Mouse (Mus musculus) MEL (cell line): ENCODE measurements around the gene Krt23. TPM values are rescaled to one million over a fixed set of nuclear protein-coding genes. Genes with fewer than 3 reads are reported as not detected.

Experiments used
- DNase-seq: peaks from one replicate; pipeline ENCODE4 v3.0.0; 2011; ENCODE audit warnings: low read depth, low spot score
- H3K27ac ChIP-seq: 2 replicates; pipeline ENCODE4 v1.5.1; 2012; ENCODE audit warnings: low read depth, mild to moderate bottlenecking, control low read depth, low read length, moderate library complexity; ENCODE audit not compliant: control insufficient read depth
- H3K27me3 ChIP-seq, 2 experiments: fragments of 150-350 bp in 1 of 2; sonication (generic) in 1 of 2; 2 replicates each; pipeline ENCODE4 v1.6.1; 2012; ENCODE audit warnings: low read length in 2 of 2, mild to moderate bottlenecking in 2 of 2, improper control_type of control experiment in 1 of 2, moderate library complexity in 1 of 2; ENCODE audit not compliant: insufficient read depth in 2 of 2, control insufficient read depth in 1 of 2
- H3K36me3 ChIP-seq, 2 experiments: 2 replicates each; pipeline ENCODE4 v1.6.1; 2012 to 2014; ENCODE audit warnings: low read length in 2 of 2, improper control_type of control experiment in 1 of 2, inconsistent platforms in 1 of 2, mild to moderate bottlenecking in 1 of 2; ENCODE audit not compliant: insufficient read depth in 2 of 2, control insufficient read depth in 1 of 2
- H3K4me1 ChIP-seq, 2 experiments: fragments of 150-350 bp in 1 of 2; sonication (generic) in 1 of 2; 2 replicates each; pipeline ENCODE4 v1.6.1; 2012; ENCODE audit warnings: low read length in 2 of 2, improper control_type of control experiment in 1 of 2, mild to moderate bottlenecking in 1 of 2; ENCODE audit not compliant: insufficient read depth in 2 of 2, control insufficient read depth in 1 of 2
- H3K4me3 ChIP-seq, 2 experiments: fragments of 150-350 bp in 1 of 2; sonication (generic) in 1 of 2; 2 replicates each; pipeline ENCODE4 v1.5.1; 2012; ENCODE audit warnings: low read depth in 2 of 2, low read length in 2 of 2, mild to moderate bottlenecking in 2 of 2, moderate library complexity in 2 of 2, control low read depth in 1 of 2, improper control_type of control experiment in 1 of 2; ENCODE audit not compliant: control insufficient read depth in 1 of 2, insufficient read depth in 1 of 2
- H3K79me2 ChIP-seq: 2 replicates; pipeline ENCODE4 v1.6.1; 2012; ENCODE audit warnings: mild to moderate bottlenecking, low read length, moderate library complexity; ENCODE audit not compliant: control insufficient read depth, poor library complexity, insufficient read depth
- H3K9ac ChIP-seq: 2 replicates; pipeline ENCODE4 v1.6.1; 2012; ENCODE audit warnings: low read depth, mild to moderate bottlenecking, control low read depth, low read length, moderate library complexity; ENCODE audit not compliant: control insufficient read depth, poor library complexity, severe bottlenecking
- H3K9me3 ChIP-seq: fragments of 150-350 bp; sonication (generic); replicated peaks from 2 replicates; pipeline ENCODE4 v1.6.1; 2012; ENCODE audit warnings: mild to moderate bottlenecking, low read length, improper control_type of control experiment, moderate library complexity; ENCODE audit not compliant: insufficient read depth
- BHLHE40 ChIP-seq: IDR thresholded peaks from 2 replicates; pipeline ENCODE4 v1.6.1; 2012; ENCODE audit warnings: low read depth, mild to moderate bottlenecking, inconsistent platforms, low read length, improper control_type of control experiment, borderline replicate concordance
- CTCF ChIP-seq, 3 experiments: IDR thresholded peaks in 2 of 3; conservative IDR thresholded peaks in 1 of 3; 2 replicates each; pipeline ENCODE4 v1.5.1; 2011 to 2012; ENCODE audit warnings: low read length in 3 of 3, low read depth in 2 of 3, mild to moderate bottlenecking in 2 of 3, improper control_type of control experiment in 1 of 3, inconsistent platforms in 1 of 3, mixed read lengths in 1 of 3, moderate library complexity in 1 of 3; ENCODE audit not compliant: control insufficient read depth in 1 of 3, insufficient read depth in 1 of 3, poor library complexity in 1 of 3, severe bottlenecking in 1 of 3
- ELF1 ChIP-seq: IDR thresholded peaks from 2 replicates; pipeline ENCODE4 v1.6.1; 2014; ENCODE audit warnings: low read depth, mild to moderate bottlenecking, inconsistent platforms, low read length, improper control_type of control experiment, moderate library complexity
- GABPA ChIP-seq: IDR thresholded peaks from 2 replicates; pipeline ENCODE4 v1.6.1; 2012; ENCODE audit warnings: low read depth, mild to moderate bottlenecking, inconsistent platforms, low read length, improper control_type of control experiment, moderate library complexity
- GATA1 ChIP-seq: IDR thresholded peaks from 2 replicates; pipeline ENCODE4 v1.6.1; 2011; ENCODE audit warnings: low read depth, low read length, improper control_type of control experiment
- HCFC1 ChIP-seq: IDR thresholded peaks from 2 replicates; pipeline ENCODE4 v1.6.1; 2012; ENCODE audit warnings: low read depth, mild to moderate bottlenecking, inconsistent platforms, low read length, improper control_type of control experiment, moderate library complexity
- MAFK ChIP-seq: IDR thresholded peaks from 2 replicates; pipeline ENCODE4 v1.6.1; 2011; ENCODE audit warnings: low read depth, mild to moderate bottlenecking, low read length, improper control_type of control experiment, borderline replicate concordance
- MAX ChIP-seq: IDR thresholded peaks from 2 replicates; pipeline ENCODE4 v1.6.1; 2011; ENCODE audit warnings: low read length, improper control_type of control experiment
- MEF2A ChIP-seq: IDR thresholded peaks from 2 replicates; pipeline ENCODE4 v1.6.1; 2014; ENCODE audit warnings: low read depth, mild to moderate bottlenecking, inconsistent platforms, low read length, improper control_type of control experiment; ENCODE audit not compliant: poor library complexity, insufficient replicate concordance, severe bottlenecking; ENCODE audit errors: extremely low read depth
- MXI1 ChIP-seq: IDR thresholded peaks from 2 replicates; pipeline ENCODE4 v1.6.1; 2011; ENCODE audit warnings: mild to moderate bottlenecking, low read depth, low read length, improper control_type of control experiment
- MYC ChIP-seq: IDR thresholded peaks from 2 replicates; pipeline ENCODE4 v1.6.1; 2011; ENCODE audit warnings: low read depth, mild to moderate bottlenecking, low read length, improper control_type of control experiment, moderate library complexity
- NRF1 ChIP-seq: IDR thresholded peaks from 2 replicates; pipeline ENCODE4 v1.6.1; 2014; ENCODE audit warnings: low read depth, mild to moderate bottlenecking, inconsistent platforms, low read length, improper control_type of control experiment, moderate library complexity; ENCODE audit not compliant: poor library complexity, insufficient read depth, severe bottlenecking
- POLR2AphosphoS5 ChIP-seq: IDR thresholded peaks from 2 replicates; pipeline ENCODE4 v1.6.1; 2012; ENCODE audit warnings: low read depth, borderline replicate concordance, mild to moderate bottlenecking, inconsistent platforms, low read length, moderate library complexity, mixed read lengths
- RAD21 ChIP-seq: IDR thresholded peaks from 2 replicates; pipeline ENCODE4 v1.6.1; 2011; ENCODE audit warnings: mild to moderate bottlenecking, low read depth, low read length, improper control_type of control experiment
- SIN3A ChIP-seq: IDR thresholded peaks from 2 replicates; pipeline ENCODE4 v1.6.1; 2012; ENCODE audit warnings: low read length, improper control_type of control experiment, inconsistent platforms
- TAL1 ChIP-seq: IDR thresholded peaks from 2 replicates; pipeline ENCODE4 v1.6.1; 2012; ENCODE audit warnings: mild to moderate bottlenecking, inconsistent platforms, low read length, moderate library complexity, mixed read lengths
- TBP ChIP-seq: IDR thresholded peaks from 2 replicates; pipeline ENCODE4 v1.8.0; 2011; ENCODE audit warnings: low read depth, low read length, improper control_type of control experiment
- TCF12 ChIP-seq: IDR thresholded peaks from 2 replicates; pipeline ENCODE4 v1.6.1; 2014; ENCODE audit warnings: low read depth, mild to moderate bottlenecking, inconsistent platforms, low read length, improper control_type of control experiment, moderate library complexity
- USF1 ChIP-seq: IDR thresholded peaks from 2 replicates; pipeline ENCODE4 v1.6.1; 2014; ENCODE audit warnings: low read depth, mild to moderate bottlenecking, inconsistent platforms, low read length, improper control_type of control experiment, moderate library complexity
- USF2 ChIP-seq, 2 experiments: IDR thresholded peaks; 2 replicates each; pipeline ENCODE4 v1.6.1; 2011 to 2012; ENCODE audit warnings: improper control_type of control experiment in 2 of 2, low read length in 2 of 2, borderline replicate concordance in 1 of 2, inconsistent platforms in 1 of 2, low read depth in 1 of 2, mild to moderate bottlenecking in 1 of 2; ENCODE audit not compliant: insufficient read depth in 1 of 2
- ZC3H11A ChIP-seq: IDR thresholded peaks from 2 replicates; pipeline ENCODE4 v1.6.1; 2012; ENCODE audit warnings: low read depth, mild to moderate bottlenecking, inconsistent platforms, low read length, improper control_type of control experiment
- ZKSCAN1 ChIP-seq: IDR thresholded peaks from 2 replicates; pipeline ENCODE4 v1.6.1; 2012; ENCODE audit warnings: low read depth, mild to moderate bottlenecking, inconsistent platforms, low read length, improper control_type of control experiment, moderate library complexity
- ZMIZ1 ChIP-seq: IDR thresholded peaks from 2 replicates; pipeline ENCODE4 v1.6.1; 2012; ENCODE audit warnings: low read depth, mild to moderate bottlenecking, inconsistent platforms, low read length, improper control_type of control experiment, moderate library complexity
- ZNF384 ChIP-seq: IDR thresholded peaks from 2 replicates; pipeline ENCODE4 v1.6.1; 2012; ENCODE audit warnings: low read depth, mild to moderate bottlenecking, inconsistent platforms, low read length, improper control_type of control experiment
- polyA plus RNA-seq, 2 experiments: library from polyadenylated mRNA; stranded (reverse) in 1 of 2; unstranded in 1 of 2; fragments of >175 nt in 1 of 2; fragments of >200 nt in 1 of 2; gene quantifications; 2 replicates each; pipeline versions ENCODE4 v1.2.1 to v1.2.4; 2012; ENCODE audit warnings: low replicate concordance in 2 of 2, low read depth in 1 of 2; ENCODE audit not compliant: insufficient read length in 2 of 2, insufficient read depth in 1 of 2, missing spikeins in 1 of 2
- total RNA-seq: library from RNA; depleted of rRNA; stranded (reverse); fragments of 300-350 nt; gene quantifications from 2 replicates; pipeline ENCODE4 v1.2.3, GENCODE M21; 2012

Gene Krt23
- total and polyA plus RNA-seq, 3 experiments: not detected

DNA sequence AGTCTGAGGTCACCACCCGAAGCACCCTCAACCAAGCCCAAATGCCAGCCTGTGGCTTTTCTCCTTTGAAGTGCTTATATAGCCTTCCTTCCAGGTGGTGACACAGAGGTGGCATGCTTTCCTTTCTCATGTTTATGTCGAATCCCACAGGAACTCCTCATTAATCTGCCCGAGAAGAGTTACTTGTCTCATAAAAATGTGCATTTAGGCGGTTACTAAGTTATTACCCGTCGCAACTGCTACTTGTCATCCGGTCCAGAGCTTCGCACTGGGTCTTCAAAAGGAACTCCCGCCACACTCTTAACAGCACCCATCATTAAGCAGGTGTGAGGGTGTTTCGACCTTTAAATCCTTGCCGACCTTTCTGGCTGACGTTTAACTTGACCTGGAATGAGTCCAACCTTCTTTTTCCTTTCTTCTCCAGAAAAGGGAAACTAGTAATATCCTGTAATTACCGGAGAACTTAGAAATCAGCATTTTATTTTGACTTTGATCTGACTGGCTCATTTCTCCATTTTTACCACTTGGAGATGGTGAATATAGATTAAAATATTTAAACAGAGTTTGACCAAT is 28.4 kb upstream of the Krt23 start, which contains the start of gene Krt39:
Gene Krt39, minus strand, starts transcription at position 51 of the 573 bp plus-strand sequence.
- Histone ChIP-seq H3K79me2 (no peaks in the 10 kb centered on the region), H3K4me1 (no peaks in the 10 kb centered on the region), H3K36me3 (no peaks in the 10 kb centered on the region), H3K27ac (no peak within 1 kb of the TSS), H3K4me3 (no peak within 1 kb of the TSS), H3K27me3 (no peaks in the 10 kb centered on the region), H3K9ac (no peak within 1 kb of the TSS), H3K9me3 (no peaks in the 10 kb centered on the region)
- TF ChIP-seq MYC: no peak
- no peak for TF ChIP-seq ZKSCAN1
- TF ChIP-seq POLR2AphosphoS5: no peak
- no peak for TF ChIP-seq HCFC1
- TF ChIP-seq MXI1: no peak
- no peak for TF ChIP-seq CTCF (IDR thresholded peaks at IDR 0.05 in 2 of 3, conservative IDR thresholded peaks at IDR 0.05 in 1 of 3; ENCODE audit: control insufficient read depth in 1 of 3, insufficient read depth in 1 of 3, low read depth in 2 of 3, low read length in 3 of 3, poor library complexity in 1 of 3, severe bottlenecking in 1 of 3)
- TF ChIP-seq ZC3H11A: no peak
- no peak for TF ChIP-seq MEF2A
- no peak for TF ChIP-seq TBP
- no peak for TF ChIP-seq ELF1
- TF ChIP-seq USF2 (IDR thresholded peaks at IDR 0.05; ENCODE audit: borderline replicate concordance in 1 of 2, insufficient read depth in 1 of 2, low read depth in 1 of 2, low read length in 2 of 2): no peak
- TF ChIP-seq GABPA: no peak
- no peak for TF ChIP-seq NRF1
- no peak for TF ChIP-seq BHLHE40
- no peak for TF ChIP-seq RAD21
- no peak for TF ChIP-seq USF1
- no peak for TF ChIP-seq ZMIZ1
- TF ChIP-seq MAFK: no peak
- DNase-seq: no peak

DNA sequence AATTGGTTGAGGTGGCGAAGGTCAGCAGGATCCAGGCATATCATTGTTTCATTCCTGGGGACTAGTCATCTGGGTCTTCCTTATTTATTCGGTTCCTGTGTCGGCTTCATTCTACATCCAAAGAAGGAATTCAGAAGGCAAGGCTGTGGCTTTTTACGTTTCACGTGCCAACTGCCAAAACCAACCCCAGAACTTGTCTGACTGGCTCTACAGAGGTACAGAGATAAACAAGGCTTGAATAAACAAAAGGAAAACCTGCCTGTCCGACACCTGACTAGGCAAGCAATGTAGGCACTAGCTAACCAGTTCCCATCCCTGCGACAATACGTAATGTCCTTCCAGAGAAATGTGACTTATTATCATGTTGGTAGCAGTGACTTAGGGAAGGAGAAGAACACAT is 21.2 kb upstream of the Krt23 start:
- Histone ChIP-seq H3K27me3 (no peaks in the 10 kb centered on the region; a peak in 1 of 4 replicates), H3K4me3 (no peak overlapping the region), H3K27ac (no peak overlapping the region), H3K36me3 (no peaks in the 10 kb centered on the region), H3K9ac (no peak overlapping the region), H3K9me3 (no peaks in the 10 kb centered on the region), H3K4me1 (no peaks in the 10 kb centered on the region), H3K79me2 (no peaks in the 10 kb centered on the region)
- DNase-seq: no peak
- TF ChIP-seq MXI1 (no peak), MAX (no peak), SIN3A (no peak), ZKSCAN1 (no peak), GATA1 (no peak), ZNF384 (no peak), TAL1 (no peak), ZMIZ1 (no peak), BHLHE40 (no peak), ZC3H11A (no peak), CTCF (IDR thresholded peaks at IDR 0.05 in 2 of 3, conservative IDR thresholded peaks at IDR 0.05 in 1 of 3; ENCODE audit: control insufficient read depth in 1 of 3, insufficient read depth in 1 of 3, low read depth in 2 of 3, low read length in 3 of 3, poor library complexity in 1 of 3, severe bottlenecking in 1 of 3) (no peak), TCF12 (no peak), HCFC1 (no peak), RAD21 (no peak)
